Mouse (Mus musculus): Measurements from ENCODE around the gene Fbxw19.

- TF ChIP-seq POLR2A (IDR thresholded peaks at IDR 0.05; ENCODE audit: low read depth, low read length): no peak
- TF ChIP-seq CTCF (IDR thresholded peaks at IDR 0.05; ENCODE audit: extremely low read depth, insufficient read depth, insufficient read length, insufficient replicate concordance): no peak
Observed at GRCm38 (mm10) chr9:109523385-109524064, 27.9 kb upstream of the Fbxw19 start.

Data from spleen, adult 2 months (tissue).